Mouse (Mus musculus) neural tube, embryonic 14.5 days (tissue): ENCODE data around the gene Vav2. TPM values are rescaled to one million over a fixed set of nuclear protein-coding genes. Genes with fewer than 3 reads are reported as not detected.

Experiments
- ATAC-seq: fragments of 200-750 bp; cut with Nextera tagmentation; 2 replicates; pipeline ENCODE4 v1.8.0; 2017; ENCODE audit warnings: low read depth, mild to moderate bottlenecking, moderate TSS enrichment, moderate library complexity
- H3K27ac ChIP-seq: fragments of 300-500 bp; sonication (generic); 2 replicates; pipeline ENCODE4 v1.5.1; 2014; ENCODE audit warnings: low read depth, mild to moderate bottlenecking, control low read depth, low read length, moderate library complexity, mixed read lengths
- H3K27me3 ChIP-seq: fragments of 300-500 bp; sonication (generic); 2 replicates; pipeline ENCODE4 v1.6.1; 2014; ENCODE audit warnings: low read length; ENCODE audit not compliant: control insufficient read depth, insufficient read depth
- H3K36me3 ChIP-seq: fragments of 300-500 bp; sonication (generic); 2 replicates; pipeline ENCODE4 v1.6.1; 2014; ENCODE audit warnings: low read length, mixed read lengths; ENCODE audit not compliant: control insufficient read depth, insufficient read depth
- H3K4me1 ChIP-seq: fragments of 300-500 bp; sonication (generic); 2 replicates; pipeline ENCODE4 v1.6.1; 2014; ENCODE audit warnings: low read length; ENCODE audit not compliant: control insufficient read depth, insufficient read depth
- H3K4me2 ChIP-seq: fragments of 300-500 bp; sonication (generic); 2 replicates; pipeline ENCODE4 v1.6.1; 2014; ENCODE audit warnings: mild to moderate bottlenecking, low read depth, low read length, control low read depth
- H3K4me3 ChIP-seq: fragments of 300-500 bp; sonication (generic); 2 replicates; pipeline ENCODE4 v1.5.1; 2014; ENCODE audit warnings: low read depth, low read length, control low read depth, mixed read lengths
- H3K9ac ChIP-seq: fragments of 300-500 bp; sonication (generic); replicated peaks from 2 replicates; pipeline ENCODE4 v1.6.1; 2014; ENCODE audit warnings: low read depth, mild to moderate bottlenecking, control low read depth, low read length, mixed read lengths
- H3K9me3 ChIP-seq: fragments of 300-500 bp; sonication (generic); 2 replicates; pipeline ENCODE4 v1.6.1; 2016; ENCODE audit warnings: low read length; ENCODE audit not compliant: control insufficient read depth
- WGBS: fragments of 180-500 bp; shearing (Covaris S2); extraction: QIAGEN DNeasy Blood & Tissue Kit; methylation state at CpG from one replicate; pipeline ENCODE4 v1.1.7; 2014; 5-methylcytosine and 5-hydroxymethylcytosine counted together
- polyA plus RNA-seq: library from polyadenylated mRNA; unstranded; fragments of >200 nt; fragmentation: Nextera tagmentation; extraction: Ambion mirVana; gene quantifications from 2 replicates; pipeline ENCODE4 v1.2.1, GENCODE M21; 2014

Vav2 gene
- polyA plus RNA-seq, 1 experiment from 2014 or later = 14.5 TPM

DNA sequence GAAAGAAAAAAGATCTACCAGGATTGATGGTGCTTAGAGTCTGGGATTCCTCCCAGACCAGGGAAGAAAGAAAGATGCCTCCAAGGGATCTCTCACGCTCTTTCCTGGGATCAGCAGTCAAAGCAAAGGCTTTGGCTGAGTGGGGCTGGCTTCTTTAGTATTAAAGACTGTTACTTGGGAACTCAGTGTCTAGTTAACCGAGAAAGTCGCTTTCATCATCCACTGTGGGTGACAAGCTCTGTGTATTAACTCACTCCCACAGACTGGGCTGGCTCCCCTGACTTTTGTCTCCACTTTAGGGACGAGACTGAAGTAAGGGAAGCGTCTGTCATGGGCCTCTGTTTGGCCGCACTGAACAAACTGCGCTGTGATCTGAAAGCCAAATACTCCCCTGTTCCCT lies 180.9 kb downstream of the Vav2 start:
- 71% methylated on average over 7 of the region's 7 CpGs for WGBS
- 0 out of 2 replicates have a peak, but pooled peaks cover 3% of the 10 kb centered on the region for H3K4me1 ChIP-seq
- no peak overlapping the region for H3K27ac ChIP-seq
- no peaks in the 10 kb centered on the region for H3K9me3 ChIP-seq
- H3K4me2 ChIP-seq = no peak overlapping the region
- no peak overlapping the region for H3K4me3 ChIP-seq
- H3K36me3 ChIP-seq = no peaks in the 10 kb centered on the region
- H3K9ac ChIP-seq = no peak overlapping the region
- no peaks in the 10 kb centered on the region for H3K27me3 ChIP-seq
- no peak for ATAC-seq

DNA sequence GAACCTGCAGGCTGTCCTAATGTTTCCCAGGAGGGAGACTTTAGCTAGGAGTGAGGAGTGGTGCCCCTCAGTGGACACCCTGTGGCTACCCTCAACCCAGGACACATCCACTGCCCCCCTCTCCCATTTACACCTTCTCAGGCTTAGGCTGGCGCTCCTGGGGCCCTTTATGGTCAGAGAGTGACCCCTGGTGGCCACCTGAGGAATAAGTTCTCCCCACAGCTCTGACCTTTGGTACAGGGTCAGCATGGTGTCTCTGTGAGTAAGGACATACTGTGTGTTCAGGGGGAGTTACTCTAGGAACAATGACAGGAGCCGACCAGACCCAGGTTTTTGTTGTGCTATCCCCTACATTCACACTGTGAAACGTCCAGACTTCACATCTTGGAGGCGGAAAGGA lies 189.5 kb downstream of the Vav2 start:
- Histone ChIP-seq H3K4me1 (no peaks in the 10 kb centered on the region), H3K27ac (no peak overlapping the region), H3K9ac (no peak overlapping the region), H3K9me3 (no peaks in the 10 kb centered on the region), H3K4me2 (no peak overlapping the region), H3K27me3 (no peaks in the 10 kb centered on the region), H3K36me3 (no peaks in the 10 kb centered on the region), H3K4me3 (no peak overlapping the region)
- peak; percentile 61; the same call in 1 of the 2 replicates for ATAC-seq
- WGBS = 29% methylated on average over 4 of the region's 4 CpGs

DNA sequence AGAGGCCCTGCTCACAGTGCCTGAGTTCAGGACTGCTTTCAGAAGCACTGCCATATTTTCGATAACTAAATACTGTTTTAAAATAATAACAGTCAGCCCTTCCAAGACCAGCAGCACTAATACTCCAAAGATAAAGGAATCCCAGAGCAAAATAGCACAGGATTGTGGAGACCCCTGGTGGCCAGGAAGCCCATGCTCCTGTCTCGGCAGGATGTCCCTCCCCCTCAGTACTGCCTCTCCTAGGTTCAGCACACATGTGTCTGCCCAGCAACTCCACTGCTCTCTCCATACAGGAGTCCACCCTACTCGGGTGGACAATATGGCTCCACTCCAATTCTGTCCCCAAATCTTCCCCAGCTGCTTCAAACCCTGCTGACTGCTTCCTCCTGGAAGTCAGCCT lies 191.1 kb downstream of the Vav2 start:
- H3K9ac ChIP-seq = no peak overlapping the region
- WGBS = 31% methylated on average over 3 of the region's 3 CpGs
- ATAC-seq = peak; percentile 60; the same call in 1 of the 2 replicates

DNA sequence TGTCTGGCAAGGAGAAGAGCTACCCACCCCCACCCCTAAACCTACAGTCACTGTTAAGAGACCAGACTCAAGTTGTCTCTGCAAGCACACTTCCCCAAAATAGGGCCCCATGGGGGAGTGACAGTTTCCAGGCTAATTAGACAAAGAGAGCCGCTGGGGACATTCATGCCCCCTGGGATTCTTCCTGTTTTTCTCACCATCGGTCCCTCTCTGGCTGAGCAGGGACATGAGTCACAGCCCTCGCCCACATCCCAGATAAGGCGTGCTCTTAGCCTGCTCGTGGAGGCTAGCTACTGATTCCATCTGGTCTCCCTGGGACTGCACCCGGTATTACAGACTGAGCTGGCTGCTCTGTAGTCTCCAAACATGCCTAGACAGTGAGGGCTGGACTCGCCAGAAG lies 194.5 kb downstream of the Vav2 start:
- Histone ChIP-seq H3K4me2 (no peak overlapping the region), H3K9ac (no peak overlapping the region), H3K27ac (no peak overlapping the region), H3K4me3 (no peak overlapping the region), H3K36me3 (no peaks in the 10 kb centered on the region), H3K27me3 (no peaks in the 10 kb centered on the region), H3K4me1 (no peaks in the 10 kb centered on the region), H3K9me3 (no peaks in the 10 kb centered on the region)
- ATAC-seq = no peak
- 28% methylated on average over 7 of the region's 7 CpGs for WGBS

More for the DNA sequence above, 191.1 kb downstream of the Vav2 start:
- no peak overlapping the region for H3K4me3 ChIP-seq
- no peaks in the 10 kb centered on the region for H3K9me3 ChIP-seq
- no peaks in the 10 kb centered on the region for H3K27me3 ChIP-seq
- no peaks in the 10 kb centered on the region for H3K36me3 ChIP-seq
- no peak overlapping the region for H3K27ac ChIP-seq
- H3K4me2 ChIP-seq = no peak overlapping the region
- H3K4me1 ChIP-seq = no peaks in the 10 kb centered on the region

DNA sequence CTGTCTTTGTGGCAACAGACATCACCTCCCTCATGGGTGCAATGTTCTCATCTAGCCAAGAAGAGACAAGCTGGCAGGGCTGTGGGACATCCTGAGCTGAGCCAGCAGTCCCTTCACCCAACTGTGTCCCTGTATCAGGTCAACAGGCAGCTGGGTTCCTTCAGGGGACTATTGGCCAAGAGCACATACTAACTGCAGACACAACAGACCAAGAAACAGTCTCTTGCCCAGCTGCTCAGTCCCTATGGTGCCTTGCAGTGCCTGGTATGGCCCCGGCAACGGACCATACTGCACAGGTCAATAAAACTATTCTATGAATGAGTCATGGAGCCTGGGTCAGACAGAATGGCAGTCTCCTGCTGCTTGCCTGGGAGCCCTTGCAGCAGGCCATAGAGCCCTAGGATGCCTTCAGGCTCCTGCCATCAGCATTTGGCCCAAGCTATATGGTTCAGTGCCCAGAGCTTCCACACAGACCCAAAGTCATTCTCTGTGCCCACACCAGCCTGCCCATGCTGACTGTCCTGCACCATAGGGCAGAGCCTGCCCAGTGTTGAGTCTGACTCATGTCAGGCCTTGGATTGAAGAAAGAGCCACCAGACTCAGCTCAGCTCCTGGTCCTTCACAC lies 197.2 kb downstream of the Vav2 start:
- H3K4me1 ChIP-seq = no peaks in the 10 kb centered on the region
- no peak overlapping the region for H3K27ac ChIP-seq
- H3K9me3 ChIP-seq = no peaks in the 10 kb centered on the region
- no peak overlapping the region for H3K4me2 ChIP-seq
- H3K27me3 ChIP-seq = no peaks in the 10 kb centered on the region
- H3K4me3 ChIP-seq = no peak overlapping the region
- WGBS = 56% methylated on average over 2 of the region's 2 CpGs
- H3K9ac ChIP-seq = no peak overlapping the region
- ATAC-seq = no peak
- H3K36me3 ChIP-seq = no peaks in the 10 kb centered on the region

DNA sequence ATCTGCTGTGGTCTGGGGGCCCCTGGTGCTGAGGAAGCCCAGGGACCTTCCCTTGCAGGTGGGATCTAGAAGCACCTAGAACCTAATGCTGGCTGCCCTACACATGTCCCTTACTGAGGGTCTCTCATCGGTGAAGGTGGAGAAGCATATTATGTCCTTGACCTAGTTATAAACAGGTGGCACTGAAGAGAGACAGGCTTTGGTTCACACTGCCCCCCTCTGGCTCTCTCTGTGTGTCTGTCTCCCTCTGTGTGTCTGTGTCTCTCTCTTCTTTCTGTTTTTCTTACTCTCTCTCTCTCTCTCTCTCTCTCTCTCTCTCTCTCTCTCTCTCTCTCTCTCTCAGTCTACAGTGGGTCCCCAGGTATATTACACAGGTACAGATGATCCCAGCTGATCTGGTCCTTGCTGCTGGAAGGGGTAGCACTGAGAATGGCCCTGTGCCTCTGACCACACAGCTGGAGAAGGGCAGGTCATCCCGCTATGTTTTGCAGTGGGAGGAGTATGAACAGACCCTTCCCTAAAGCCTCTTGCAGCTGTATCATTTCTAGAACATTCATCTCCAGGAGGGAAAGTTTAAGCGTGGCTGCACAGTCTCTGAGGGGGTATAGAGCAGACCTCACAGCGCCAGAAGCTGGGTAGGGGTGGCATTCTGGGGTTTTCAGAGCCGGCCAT lies 197.9 kb downstream of the Vav2 start:
- Histone ChIP-seq H3K9me3 (no peaks in the 10 kb centered on the region), H3K9ac (no peak overlapping the region), H3K4me3 (no peak overlapping the region), H3K27me3 (no peaks in the 10 kb centered on the region), H3K4me2 (no peak overlapping the region), H3K36me3 (no peaks in the 10 kb centered on the region), H3K4me1 (no peaks in the 10 kb centered on the region), H3K27ac (no peak overlapping the region)
- 82% methylated on average over 5 of the region's 5 CpGs for WGBS
- ATAC-seq = no peak

DNA sequence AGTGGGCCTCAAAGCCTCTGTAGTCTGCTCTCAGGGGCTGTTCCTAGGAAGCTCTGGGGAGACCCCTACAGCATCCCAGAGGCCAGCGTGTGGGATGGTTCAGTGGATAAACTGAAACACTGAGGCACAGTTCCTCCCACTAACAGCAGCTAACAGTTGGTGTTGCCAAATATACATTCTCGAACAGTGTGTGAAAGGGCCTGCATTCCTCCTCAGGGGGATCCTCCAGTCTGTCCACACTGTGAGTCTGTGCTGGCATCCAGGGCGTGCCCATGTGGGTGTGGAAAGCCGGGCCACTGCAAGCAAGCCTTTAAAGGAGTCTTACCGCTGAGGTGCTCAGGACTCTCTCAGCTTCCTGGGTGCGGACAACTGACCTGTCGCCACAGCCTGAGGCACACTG lies 200.3 kb downstream of the Vav2 start:
- Histone ChIP-seq H3K27me3 (no peaks in the 10 kb centered on the region), H3K4me3 (no peak overlapping the region), H3K4me2 (no peak overlapping the region), H3K27ac (no peak overlapping the region), H3K9me3 (no peaks in the 10 kb centered on the region), H3K9ac (no peak overlapping the region), H3K4me1 (no peaks in the 10 kb centered on the region), H3K36me3 (no peaks in the 10 kb centered on the region)
- WGBS = 77% methylated on average over 7 of the region's 7 CpGs
- no peak for ATAC-seq

DNA sequence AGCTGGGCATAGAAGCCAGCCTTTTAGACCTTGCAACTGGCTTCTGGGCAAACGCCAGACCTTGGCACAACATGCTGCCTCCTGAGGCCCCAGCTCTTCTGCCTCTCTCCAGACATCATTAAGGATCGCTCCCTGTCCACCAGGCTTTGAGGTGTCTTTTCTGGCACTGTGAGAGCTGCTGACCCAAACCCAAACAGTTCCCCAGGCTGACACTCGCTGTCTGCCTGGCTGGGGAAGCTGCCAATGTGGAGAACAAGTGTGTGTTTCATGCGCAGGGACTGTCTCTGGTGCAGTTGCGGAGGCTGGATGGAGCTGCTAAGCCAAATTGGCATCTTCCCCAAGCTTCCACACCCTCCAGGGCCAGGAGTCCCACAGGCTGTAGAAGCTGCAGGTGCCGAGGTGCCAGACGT lies 203.8 kb downstream of the Vav2 start:
- H3K27ac ChIP-seq = no peak overlapping the region

DNA sequence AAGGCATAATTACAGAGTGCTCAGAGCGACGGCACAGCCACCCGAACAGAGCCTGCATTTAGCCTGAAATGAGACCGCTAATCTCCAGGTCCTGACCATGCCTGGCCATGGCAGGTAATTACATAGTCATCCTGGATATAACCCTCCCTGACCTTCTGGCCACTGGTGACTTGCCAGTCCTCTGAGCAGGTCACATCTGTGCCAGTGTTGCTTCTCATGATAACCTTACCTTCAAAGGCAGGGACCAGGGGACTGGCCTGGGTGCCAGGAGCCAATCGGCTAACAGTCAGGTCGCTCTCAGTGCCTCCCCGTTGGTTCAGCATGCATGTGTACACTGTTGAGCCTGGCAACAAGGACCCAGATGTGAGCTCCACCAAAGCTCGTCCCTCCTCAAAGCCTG lies 208.3 kb downstream of the Vav2 start:
- 88% methylated on average over 8 of the region's 8 CpGs for WGBS
- no peak overlapping the region for H3K4me2 ChIP-seq

More for the DNA sequence above, 203.8 kb downstream of the Vav2 start:
- H3K9ac ChIP-seq = no peak overlapping the region
- 82% methylated on average over 7 of the region's 7 CpGs for WGBS
- H3K27me3 ChIP-seq = no peaks in the 10 kb centered on the region
- no peak overlapping the region for H3K4me3 ChIP-seq
- H3K4me2 ChIP-seq = no peak overlapping the region
- H3K9me3 ChIP-seq = no peaks in the 10 kb centered on the region
- no peaks in the 10 kb centered on the region for H3K36me3 ChIP-seq
- H3K4me1 ChIP-seq = no peaks in the 10 kb centered on the region
- ATAC-seq = no peak

More for the DNA sequence above, 208.3 kb downstream of the Vav2 start:
- Histone ChIP-seq H3K27ac (no peak overlapping the region), H3K9me3 (no peaks in the 10 kb centered on the region), H3K27me3 (no peaks in the 10 kb centered on the region), H3K36me3 (no peaks in the 10 kb centered on the region), H3K9ac (no peak overlapping the region), H3K4me3 (no peak overlapping the region), H3K4me1 (no peaks in the 10 kb centered on the region)
- ATAC-seq = no peak
